Mouse (Mus musculus) layer of hippocampus, adult 11-12 months (tissue): ENCODE measurements around the gene Serhl.

Source experiments
- DNase-seq: peaks from one replicate; pipeline ENCODE4 v3.0.0; 2022; ENCODE audit warnings: low spot score

The Serhl gene

GRCm38 (mm10) chr15:83084022-83084640 lies 5.2 kb upstream of the Serhl start:
- DNase-seq: peak; percentile 37

DNA sequence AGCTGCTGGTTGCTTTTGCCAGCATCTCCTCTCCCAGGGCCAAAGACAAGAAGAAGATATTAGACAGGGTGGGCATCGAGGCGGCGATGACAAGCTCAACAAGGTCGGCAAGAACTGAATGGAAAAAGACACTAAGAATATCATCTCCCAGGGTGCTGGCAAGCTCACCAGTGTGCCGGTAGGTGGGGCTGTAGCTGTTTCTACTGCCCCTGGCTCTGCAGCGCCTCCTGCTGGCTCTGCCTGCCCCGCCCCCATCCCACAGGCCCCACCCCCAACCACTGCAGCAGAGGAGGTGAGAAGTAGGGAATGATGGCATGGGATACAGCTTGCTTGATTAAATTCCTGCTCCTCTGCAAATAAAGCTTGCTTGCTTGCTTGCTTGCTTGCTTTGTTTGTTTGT lies 3.4 kb upstream of the Serhl start:
- peak; percentile 32 for DNase-seq

DNA sequence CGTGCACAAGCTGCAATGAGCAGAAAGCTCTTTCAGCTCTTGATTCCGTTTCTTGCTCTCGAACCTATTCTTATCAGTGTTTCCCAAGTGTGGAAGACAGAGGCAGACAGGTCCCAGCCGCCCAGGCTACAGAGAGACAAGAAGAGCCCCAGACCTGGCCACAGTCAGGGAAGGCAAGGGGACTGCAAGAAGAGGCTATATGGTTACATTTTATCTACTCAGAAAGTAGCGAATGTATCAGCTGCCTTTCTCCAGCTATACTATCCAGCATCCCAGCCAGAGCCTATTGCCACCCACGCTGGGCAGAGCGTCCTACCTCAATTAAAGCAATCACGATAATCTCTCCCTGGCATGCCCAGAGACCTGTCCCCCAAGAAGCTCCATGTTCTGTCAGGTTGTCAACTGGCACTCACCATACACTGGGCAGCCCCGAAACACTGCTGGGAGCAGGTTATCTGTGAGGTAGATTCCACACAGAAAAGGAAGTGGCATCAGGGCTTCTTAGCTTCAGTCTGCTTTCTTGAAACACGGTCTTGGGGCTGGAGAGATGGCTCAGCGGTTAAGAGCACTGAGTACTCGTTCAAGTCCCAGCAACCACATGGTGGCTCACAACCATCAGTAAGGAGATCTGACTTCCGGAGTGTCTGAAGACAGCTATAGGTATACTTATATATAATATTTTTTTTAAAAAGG lies 2.5 kb upstream of the Serhl start:
- no peak for DNase-seq

GRCm38 (mm10) chr15:83088495-83089428 lies 544 bp upstream of the Serhl start:
- no peak for DNase-seq

DNA sequence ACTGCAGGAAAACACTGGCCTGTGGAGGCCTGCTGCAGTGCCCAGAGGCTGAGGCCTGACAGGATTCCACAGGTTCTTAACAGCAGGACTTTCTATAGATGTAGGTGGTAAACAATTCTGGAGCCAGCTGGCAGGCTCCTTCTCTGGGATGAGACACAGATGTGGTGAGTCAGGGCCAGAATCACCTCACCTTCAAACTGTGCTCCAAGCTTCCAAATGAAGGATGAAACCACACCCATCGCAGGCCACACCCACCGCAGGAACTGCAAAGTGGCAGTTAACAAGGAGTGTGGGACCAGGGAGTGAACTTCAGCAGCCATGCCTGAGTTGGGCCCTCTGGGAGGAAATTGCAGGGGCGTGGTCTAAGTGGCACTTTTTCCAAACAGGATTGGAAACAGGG lies 1.6 kb downstream of the Serhl start:
- no peak for DNase-seq

GRCm38 (mm10) chr15:83093687-83094086 lies 4.4 kb downstream of the Serhl start:
- no peak for DNase-seq

DNA sequence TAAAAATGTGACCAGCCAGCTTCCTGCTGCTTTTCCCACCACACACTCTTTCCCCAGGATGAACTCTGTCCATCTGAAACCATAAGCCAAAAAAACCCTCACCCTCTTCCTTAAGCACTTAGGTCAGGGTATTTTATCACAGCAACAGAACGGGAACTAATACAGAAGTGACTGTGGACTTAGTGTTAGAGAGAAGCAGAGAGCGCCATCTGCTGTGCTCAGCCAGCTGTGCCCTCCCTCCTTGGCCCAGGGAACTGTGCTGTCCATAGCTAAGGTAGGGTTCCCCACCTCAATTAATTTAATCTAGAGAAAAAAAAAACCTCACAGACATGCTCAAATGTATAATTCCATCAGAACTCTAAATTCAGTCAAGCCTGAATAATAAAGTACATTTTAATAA lies 6.6 kb downstream of the Serhl start:
- DNase-seq: no peak

- DNase-seq: peak; percentile 70
Measured at GRCm38 (mm10) chr15:83099533-83100331, 10.4 kb downstream of the Serhl start.

DNA sequence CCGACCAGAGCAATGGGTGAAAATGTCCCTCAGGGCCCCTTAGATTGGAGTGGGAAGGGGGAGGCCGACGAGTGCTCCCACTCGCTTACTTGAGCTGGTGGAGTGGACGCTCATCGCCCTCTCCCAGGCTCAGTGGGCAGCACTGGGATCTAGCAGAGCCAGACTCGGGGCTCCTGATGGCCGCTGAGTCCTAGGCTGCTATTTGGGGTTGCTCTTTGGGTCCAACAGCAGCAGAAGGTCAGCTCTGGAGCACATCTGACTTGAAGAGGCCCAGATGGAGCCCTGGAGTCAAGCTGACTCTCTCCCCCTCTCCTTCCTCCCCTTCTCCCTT lies 11.0 kb downstream of the Serhl start:
- DNase-seq: no peak

DNA sequence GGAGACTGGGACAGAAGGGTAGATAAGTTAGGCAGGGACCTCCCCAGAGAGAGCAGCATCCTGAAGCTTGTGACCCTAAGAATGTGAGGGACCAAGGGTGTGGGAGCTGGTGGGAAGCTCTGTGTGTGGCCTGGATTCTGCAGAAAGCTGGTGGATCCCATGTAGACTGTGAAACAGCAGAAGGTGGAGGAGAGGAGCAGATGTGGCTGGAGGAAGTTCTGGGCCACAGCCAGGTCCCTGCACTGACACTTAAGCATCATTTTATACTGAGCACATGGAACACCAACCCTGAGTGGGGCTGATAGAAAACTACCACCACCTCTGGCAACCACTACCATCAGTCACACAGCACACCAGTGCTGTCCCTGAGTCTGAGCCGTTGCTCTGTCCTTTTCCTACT lies 13.8 kb downstream of the Serhl start:
- no peak for DNase-seq

DNA sequence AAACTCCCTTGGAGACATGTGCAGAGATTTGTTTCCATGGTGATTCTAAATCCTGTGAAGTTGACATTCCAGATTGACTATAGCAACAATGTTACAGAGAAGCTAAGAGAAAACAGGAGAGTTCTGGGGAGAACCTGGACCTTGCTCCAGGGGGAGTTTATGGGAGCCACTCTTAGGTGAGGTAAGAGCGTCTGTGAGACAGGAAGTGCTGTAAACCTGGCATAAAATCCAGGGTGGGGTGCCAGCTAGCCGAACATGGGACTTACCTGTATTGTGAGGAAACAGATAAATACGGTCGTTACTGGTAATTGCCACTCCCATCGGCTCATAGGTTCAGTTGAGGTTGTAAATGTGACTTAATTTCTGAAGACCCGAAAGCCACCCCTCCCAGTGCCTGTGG lies 17.1 kb downstream of the Serhl start:
- no peak for DNase-seq

DNA sequence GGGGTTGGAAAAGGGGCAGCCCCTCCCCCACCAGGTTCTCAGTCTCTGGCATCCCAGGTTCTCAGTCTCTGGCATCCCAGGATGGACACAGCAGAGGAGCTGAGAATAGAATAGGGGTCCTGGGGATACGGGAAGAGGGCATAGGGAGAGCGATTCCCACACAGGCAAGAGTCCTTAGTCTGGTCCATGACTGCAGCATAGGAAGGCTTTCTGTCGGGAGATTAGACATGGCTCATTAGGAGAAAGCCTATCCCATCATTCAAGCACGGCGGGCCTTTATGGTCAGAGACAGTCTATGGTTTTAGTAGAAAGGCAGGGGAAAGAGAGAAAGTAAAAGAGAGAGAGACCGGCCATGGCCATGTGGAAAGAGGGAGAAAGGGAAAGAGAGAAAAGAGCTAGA lies 18.5 kb downstream of the Serhl start:
- no peak for DNase-seq

DNA sequence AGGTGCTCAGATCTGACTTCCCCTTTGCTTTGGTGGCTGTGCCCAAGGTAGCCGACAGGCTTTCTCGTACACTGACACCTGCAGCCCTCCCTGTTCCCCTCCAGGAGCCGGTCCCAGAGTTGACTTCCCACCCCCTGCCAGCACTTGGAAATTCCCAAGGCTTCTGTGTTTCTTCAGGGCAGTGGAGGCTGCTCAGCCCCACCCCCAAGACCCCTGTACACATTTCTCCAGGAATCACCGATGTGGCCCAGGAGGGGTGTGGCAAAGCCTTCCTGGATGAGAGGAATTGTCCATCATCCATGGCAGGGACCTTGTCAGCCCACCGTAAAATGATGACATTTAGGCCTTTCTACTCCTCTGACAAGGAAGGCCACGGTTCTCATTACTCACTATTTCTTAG lies 22.0 kb downstream of the Serhl start:
- DNase-seq: no peak

- no peak for DNase-seq
Measured at GRCm38 (mm10) chr15:83111874-83112273, 22.6 kb downstream of the Serhl start.

DNA sequence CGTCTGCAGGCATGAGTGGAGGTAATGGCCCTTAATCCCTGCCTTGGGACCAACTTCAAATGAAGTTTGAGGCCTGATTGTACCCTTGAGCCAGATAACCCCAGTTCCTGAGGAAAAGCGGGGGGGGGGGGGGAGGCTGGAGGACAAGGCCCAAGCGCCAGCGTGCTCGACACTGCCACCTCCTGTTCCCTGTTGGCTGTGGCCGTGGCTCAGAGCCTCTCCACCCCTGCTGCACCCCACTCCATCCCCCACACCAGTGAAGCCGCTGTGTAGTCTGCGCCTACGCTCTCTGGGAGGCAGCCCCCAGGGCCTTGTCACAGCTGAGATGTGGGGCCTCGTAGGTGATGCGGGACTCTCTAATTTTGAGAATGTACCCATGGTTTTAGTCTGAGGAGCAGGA lies 23.6 kb downstream of the Serhl start:
- DNase-seq: peak; percentile 74

DNA sequence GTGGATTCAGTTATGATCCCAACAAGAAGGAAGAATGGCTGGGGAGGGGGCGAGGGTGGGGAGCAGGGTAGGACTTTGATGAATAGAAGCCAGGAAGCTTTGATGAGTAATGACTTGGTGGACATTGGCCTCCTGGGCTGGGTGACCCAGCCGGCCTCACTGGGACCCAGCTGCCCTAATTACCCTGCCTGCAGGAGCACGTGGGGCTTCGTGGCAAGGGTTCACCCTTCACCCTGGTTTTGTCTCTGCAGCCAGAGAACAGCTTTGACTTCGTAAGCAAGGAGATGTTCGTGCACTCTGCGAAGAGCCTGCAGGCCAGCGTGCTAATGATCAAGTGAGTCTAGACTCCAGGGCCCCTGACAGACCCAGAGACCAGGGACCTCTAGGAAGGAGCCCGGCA lies 24.8 kb downstream of the Serhl start:
- no peak for DNase-seq

GRCm38 (mm10) chr15:83115071-83115470 lies 25.8 kb downstream of the Serhl start:
- no peak for DNase-seq

DNA sequence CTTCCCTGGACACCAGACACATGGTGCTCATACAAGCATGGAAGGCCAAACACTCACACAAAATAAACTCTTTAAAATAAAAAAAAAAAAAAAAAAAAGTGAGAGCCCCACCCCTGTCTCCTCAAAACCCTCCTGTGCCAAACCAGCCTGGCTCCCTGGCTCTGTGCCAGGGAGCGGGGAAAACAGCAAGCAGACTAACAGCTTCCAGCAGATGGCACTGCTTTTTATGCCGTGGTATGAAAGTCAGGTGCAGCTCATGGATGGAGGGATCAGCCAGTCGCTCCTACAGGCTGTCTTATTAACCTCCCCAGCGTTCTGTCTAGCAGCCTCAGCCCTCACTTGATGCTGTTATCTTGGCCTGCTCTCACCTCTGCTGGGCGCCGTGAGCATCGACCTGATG lies 29.1 kb downstream of the Serhl start:
- DNase-seq: peak; percentile 62

DNA sequence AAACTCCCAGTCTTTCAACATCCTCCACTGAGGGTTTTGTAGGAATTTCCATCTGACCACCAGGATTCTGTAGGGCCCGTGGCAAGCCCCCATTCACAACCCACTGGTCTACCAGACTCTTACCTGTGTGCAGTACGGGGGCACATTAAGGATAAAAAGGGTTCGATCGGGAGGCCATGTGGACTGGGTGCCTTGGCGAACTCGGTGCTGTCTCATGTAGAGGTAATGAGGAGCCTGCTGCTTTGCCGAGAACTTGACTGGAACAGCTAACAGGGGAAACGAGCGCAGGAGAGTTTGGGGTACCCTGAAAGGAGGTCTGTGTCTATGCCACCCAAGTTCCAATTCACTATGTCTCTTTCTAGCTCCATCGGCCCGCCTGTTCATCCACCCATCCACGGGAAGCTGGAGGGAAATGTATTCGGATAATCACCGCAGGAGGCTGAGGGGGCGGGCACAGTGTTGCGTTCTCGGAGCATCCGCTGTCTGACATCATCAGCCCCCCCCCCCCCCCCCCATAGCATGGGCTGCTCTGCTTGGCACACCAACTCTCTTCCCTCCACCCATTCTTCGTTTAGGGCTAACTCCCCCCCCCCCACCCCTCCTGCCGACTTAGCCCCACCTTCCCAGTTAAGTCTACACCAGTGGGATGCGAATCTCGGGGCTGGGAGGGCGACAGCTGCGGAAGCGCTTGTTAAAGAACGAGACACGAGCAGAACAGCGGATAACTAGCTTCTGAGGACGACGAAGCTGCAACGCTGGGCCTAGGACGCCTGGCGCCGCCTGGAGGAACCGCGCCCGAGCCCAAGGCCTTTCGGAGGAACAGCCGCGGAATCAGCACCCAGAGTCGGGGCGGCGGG lies 32.6 kb downstream of the Serhl start:
- peak; percentile 60 for DNase-seq

DNA sequence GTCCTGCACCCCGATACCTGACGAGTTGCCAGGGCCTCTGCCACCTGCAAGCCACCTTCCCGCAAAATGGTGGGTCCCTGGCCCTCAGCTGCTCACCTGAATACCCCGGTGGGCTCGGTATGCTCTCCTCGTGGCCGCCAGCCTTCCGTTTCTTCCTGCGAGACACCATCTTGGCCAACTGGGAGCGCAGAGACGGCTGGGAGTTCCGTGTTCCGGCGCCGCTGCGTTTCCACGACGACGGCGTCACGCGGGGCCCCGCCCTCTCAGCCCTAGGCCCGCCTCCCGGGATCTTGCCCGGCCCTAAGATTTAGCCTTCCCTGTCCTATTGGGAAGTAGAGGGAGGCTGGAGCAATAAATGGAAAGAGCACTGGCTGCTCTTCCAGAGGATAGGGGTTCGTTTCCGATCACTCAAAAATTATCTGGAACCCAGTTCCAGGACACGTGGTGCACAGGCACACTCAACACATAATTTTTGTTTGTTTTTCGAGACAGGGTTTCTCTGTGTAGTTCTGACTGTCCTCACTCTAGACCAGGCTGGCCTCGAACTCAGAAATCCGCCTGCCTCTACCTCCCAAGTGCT lies 33.4 kb downstream of the Serhl start, which contains the start of gene Rrp7a:
Gene Rrp7a, minus strand, starts transcription at position 236 of the 580 bp plus-strand sequence.
- peak; percentile 90 for DNase-seq

DNA sequence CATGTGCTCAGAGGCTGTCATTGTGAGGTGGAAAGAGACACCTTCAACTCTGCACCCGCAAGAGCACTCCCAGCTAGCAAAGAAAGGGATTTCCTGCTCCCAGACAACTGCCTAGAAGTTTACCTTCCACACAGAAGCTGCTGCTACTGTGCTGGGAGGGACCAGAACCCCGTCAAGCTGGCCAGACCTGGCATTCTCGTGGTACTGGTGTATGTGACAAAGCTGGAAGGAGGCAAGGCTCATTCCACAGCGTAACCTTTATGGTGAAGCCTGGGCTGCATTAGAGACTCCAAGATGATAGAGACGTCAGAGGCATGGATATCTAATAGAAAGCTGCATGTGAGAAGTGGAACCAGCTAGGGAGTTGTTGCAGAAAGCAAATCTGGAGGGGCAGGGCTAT lies 35.3 kb downstream of the Serhl start:
- DNase-seq: no peak
